Mouse (Mus musculus): ENCODE data around the gene Ttll10. TPM values are rescaled to one million over a fixed set of nuclear protein-coding genes. Genes with fewer than 3 reads are reported as not detected.

Ttll10 gene
- polyA plus RNA-seq, 1 experiment = 641 TPM

- Histone ChIP-seq H3K27ac (ENCODE audit: control insufficient read depth, insufficient read depth, low read depth, low read length) (peak overlapping the region; percentile 43), H3K4me3 (ENCODE audit: control insufficient read depth, low read depth, low read length) (no peak overlapping the region), H3K36me3 (ENCODE audit: control insufficient read depth, insufficient read depth, low read length) (no peaks in the 10 kb centered on the region), H3K27me3 (ENCODE audit: control insufficient read depth, insufficient read depth, low read length) (no peaks in the 10 kb centered on the region), H3K4me1 (ENCODE audit: control insufficient read depth, insufficient read depth, low read length) (peaks cover 14% of the 10 kb centered on the region)
- TF ChIP-seq POLR2A (IDR thresholded peaks at IDR 0.05; ENCODE audit: control insufficient read depth, low read depth, low read length) (no peak), CTCF (IDR thresholded peaks at IDR 0.05; ENCODE audit: control insufficient read depth, insufficient read depth, insufficient replicate concordance, low read depth, low read length) (no peak)
Measured at GRCm38 (mm10) chr4:156082621-156083234, 23.5 kb upstream of the Ttll10 start.

GRCm38 (mm10) chr4:156077499-156078301 lies 18.5 kb upstream of the Ttll10 start:
- no peak for TF ChIP-seq CTCF (IDR thresholded peaks at IDR 0.05; ENCODE audit: control insufficient read depth, insufficient read depth, insufficient replicate concordance, low read depth, low read length)
- TF ChIP-seq POLR2A (IDR thresholded peaks at IDR 0.05; ENCODE audit: control insufficient read depth, low read depth, low read length) = no peak
- H3K27ac ChIP-seq (ENCODE audit: control insufficient read depth, insufficient read depth, low read depth, low read length) = no peak overlapping the region

GRCm38 (mm10) chr4:156076911-156077382 lies 17.7 kb upstream of the Ttll10 start:
- Histone ChIP-seq H3K4me1 (ENCODE audit: control insufficient read depth, insufficient read depth, low read length) (peaks cover 7% of the 10 kb centered on the region), H3K36me3 (ENCODE audit: control insufficient read depth, insufficient read depth, low read length) (no peaks in the 10 kb centered on the region), H3K27me3 (ENCODE audit: control insufficient read depth, insufficient read depth, low read length) (no peaks in the 10 kb centered on the region), H3K4me3 (ENCODE audit: control insufficient read depth, low read depth, low read length) (no peak overlapping the region), H3K27ac (ENCODE audit: control insufficient read depth, insufficient read depth, low read depth, low read length) (no peak overlapping the region)
- TF ChIP-seq POLR2A (IDR thresholded peaks at IDR 0.05; ENCODE audit: control insufficient read depth, low read depth, low read length) (no peak), CTCF (IDR thresholded peaks at IDR 0.05; ENCODE audit: control insufficient read depth, insufficient read depth, insufficient replicate concordance, low read depth, low read length) (no peak)

More at GRCm38 (mm10) chr4:156077499-156078301, 18.5 kb upstream of the Ttll10 start:
- peak overlapping the region; percentile 28 for H3K4me3 ChIP-seq (ENCODE audit: control insufficient read depth, low read depth, low read length)
- H3K36me3 ChIP-seq (ENCODE audit: control insufficient read depth, insufficient read depth, low read length) = no peaks in the 10 kb centered on the region
- no peaks in the 10 kb centered on the region for H3K27me3 ChIP-seq (ENCODE audit: control insufficient read depth, insufficient read depth, low read length)
- H3K4me1 ChIP-seq (ENCODE audit: control insufficient read depth, insufficient read depth, low read length) = peaks cover 7% of the 10 kb centered on the region

- H3K4me1 ChIP-seq (ENCODE audit: control insufficient read depth, insufficient read depth, low read length) = no peaks in the 10 kb centered on the region
- H3K4me3 ChIP-seq (ENCODE audit: control insufficient read depth, low read depth, low read length) = no peak overlapping the region
- H3K36me3 ChIP-seq (ENCODE audit: control insufficient read depth, insufficient read depth, low read length) = no peaks in the 10 kb centered on the region
- H3K27me3 ChIP-seq (ENCODE audit: control insufficient read depth, insufficient read depth, low read length) = no peaks in the 10 kb centered on the region
- H3K27ac ChIP-seq (ENCODE audit: control insufficient read depth, insufficient read depth, low read depth, low read length) = no peak overlapping the region
- no peak for TF ChIP-seq CTCF (IDR thresholded peaks at IDR 0.05; ENCODE audit: control insufficient read depth, insufficient read depth, insufficient replicate concordance, low read depth, low read length)
- no peak for TF ChIP-seq POLR2A (IDR thresholded peaks at IDR 0.05; ENCODE audit: control insufficient read depth, low read depth, low read length)
Measured at GRCm38 (mm10) chr4:156070716-156071115, 11.5 kb upstream of the Ttll10 start.

- TF ChIP-seq POLR2A (IDR thresholded peaks at IDR 0.05; ENCODE audit: control insufficient read depth, low read depth, low read length) (no peak), CTCF (IDR thresholded peaks at IDR 0.05; ENCODE audit: control insufficient read depth, insufficient read depth, insufficient replicate concordance, low read depth, low read length) (no peak)
- H3K4me1 ChIP-seq (ENCODE audit: control insufficient read depth, insufficient read depth, low read length) = no peaks in the 10 kb centered on the region
- no peaks in the 10 kb centered on the region for H3K36me3 ChIP-seq (ENCODE audit: control insufficient read depth, insufficient read depth, low read length)
- no peaks in the 10 kb centered on the region for H3K27me3 ChIP-seq (ENCODE audit: control insufficient read depth, insufficient read depth, low read length)
- no peak overlapping the region for H3K27ac ChIP-seq (ENCODE audit: control insufficient read depth, insufficient read depth, low read depth, low read length)
- H3K4me3 ChIP-seq (ENCODE audit: control insufficient read depth, low read depth, low read length) = no peak overlapping the region
Measured at GRCm38 (mm10) chr4:156070276-156070675, 11.1 kb upstream of the Ttll10 start.

- Histone ChIP-seq H3K27ac (ENCODE audit: control insufficient read depth, insufficient read depth, low read depth, low read length) (no peak overlapping the region), H3K27me3 (ENCODE audit: control insufficient read depth, insufficient read depth, low read length) (no peaks in the 10 kb centered on the region), H3K4me3 (ENCODE audit: control insufficient read depth, low read depth, low read length) (no peak overlapping the region), H3K4me1 (ENCODE audit: control insufficient read depth, insufficient read depth, low read length) (no peaks in the 10 kb centered on the region), H3K36me3 (ENCODE audit: control insufficient read depth, insufficient read depth, low read length) (no peaks in the 10 kb centered on the region)
- no peak for TF ChIP-seq CTCF (IDR thresholded peaks at IDR 0.05; ENCODE audit: control insufficient read depth, insufficient read depth, insufficient replicate concordance, low read depth, low read length)
- no peak for TF ChIP-seq POLR2A (IDR thresholded peaks at IDR 0.05; ENCODE audit: control insufficient read depth, low read depth, low read length)
Measured at GRCm38 (mm10) chr4:156069701-156070100, 10.5 kb upstream of the Ttll10 start.

- no peak overlapping the region for H3K27ac ChIP-seq (ENCODE audit: control insufficient read depth, insufficient read depth, low read depth, low read length)
- TF ChIP-seq POLR2A (IDR thresholded peaks at IDR 0.05; ENCODE audit: control insufficient read depth, low read depth, low read length) = no peak
- TF ChIP-seq CTCF (IDR thresholded peaks at IDR 0.05; ENCODE audit: control insufficient read depth, insufficient read depth, insufficient replicate concordance, low read depth, low read length) = no peak
- no peak overlapping the region for H3K4me3 ChIP-seq (ENCODE audit: control insufficient read depth, low read depth, low read length)
- no peaks in the 10 kb centered on the region for H3K36me3 ChIP-seq (ENCODE audit: control insufficient read depth, insufficient read depth, low read length)
- H3K4me1 ChIP-seq (ENCODE audit: control insufficient read depth, insufficient read depth, low read length) = no peaks in the 10 kb centered on the region
- H3K27me3 ChIP-seq (ENCODE audit: control insufficient read depth, insufficient read depth, low read length) = no peaks in the 10 kb centered on the region
Measured at GRCm38 (mm10) chr4:156067256-156067949, 8.2 kb upstream of the Ttll10 start.

Data from testis, adult 2 months (tissue).